Mouse (Mus musculus) liver, embryonic 14.5 days (tissue): ENCODE data around the gene Cox17. TPM values are rescaled to one million over a fixed set of nuclear protein-coding genes. Genes with fewer than 3 reads are reported as not detected.

Experiments
- ATAC-seq: fragments of 200-750 bp; cut with Nextera tagmentation; 2 replicates; pipeline ENCODE4 v1.8.0; 2017; ENCODE audit warnings: moderate number of reproducible peaks, mild to moderate bottlenecking, moderate library complexity; ENCODE audit not compliant: insufficient read depth
- DNase-seq, 3 experiments: peaks; one replicate each; pipeline ENCODE4 v3.0.0-alpha.2; 2012 to 2013; ENCODE audit warnings: low read depth in 3 of 3, low spot score in 3 of 3
- H3K27ac ChIP-seq: fragments of 300-500 bp; sonication (generic); 2 replicates; pipeline ENCODE4 v1.5.1; 2014; ENCODE audit warnings: moderate library complexity, mild to moderate bottlenecking, control low read depth, inconsistent platforms
- H3K27me3 ChIP-seq: fragments of 300-500 bp; sonication (generic); 2 replicates; pipeline ENCODE4 v1.6.1; 2014; ENCODE audit warnings: mild to moderate bottlenecking, low read length, moderate library complexity; ENCODE audit not compliant: control insufficient read depth, insufficient read depth
- H3K36me3 ChIP-seq: fragments of 300-500 bp; sonication (generic); replicated peaks from 2 replicates; pipeline ENCODE4 v1.6.1; 2014; ENCODE audit warnings: low read depth; ENCODE audit not compliant: control insufficient read depth, insufficient read depth
- H3K4me1 ChIP-seq, 2 experiments: fragments of 200-500 bp in 1 of 2; fragments of 300-500 bp in 1 of 2; sonication (generic) in 1 of 2; replicated peaks; 2 replicates each; pipeline ENCODE4 v1.6.1; 2012 to 2014; ENCODE audit warnings: antibody characterized with exemption in 1 of 2, inconsistent platforms in 1 of 2, low read length in 1 of 2; ENCODE audit not compliant: control insufficient read depth in 2 of 2, insufficient read depth in 2 of 2
- H3K4me2 ChIP-seq: fragments of 300-500 bp; sonication (generic); 2 replicates; pipeline ENCODE4 v1.6.1; 2014; ENCODE audit warnings: low read depth, mild to moderate bottlenecking, control low read depth, moderate library complexity
- H3K4me3 ChIP-seq, 2 experiments: fragments of 200-500 bp in 1 of 2; fragments of 300-500 bp in 1 of 2; sonication (generic) in 1 of 2; 2 replicates each; pipeline ENCODE4 v1.5.1; 2012 to 2014; ENCODE audit warnings: low read depth in 2 of 2, low read length in 2 of 2, mild to moderate bottlenecking in 2 of 2, control low read depth in 1 of 2, inconsistent platforms in 1 of 2, moderate library complexity in 1 of 2; ENCODE audit not compliant: insufficient read depth in 1 of 2
- H3K9ac ChIP-seq: fragments of 300-500 bp; sonication (generic); replicated peaks from 2 replicates; pipeline ENCODE4 v1.6.1; 2014; ENCODE audit warnings: mild to moderate bottlenecking, control low read depth, moderate library complexity
- H3K9me3 ChIP-seq: fragments of 300-500 bp; sonication (generic); 2 replicates; pipeline ENCODE4 v1.6.1; 2016; ENCODE audit warnings: low read length, mixed read lengths; ENCODE audit not compliant: control insufficient read depth
- CTCF ChIP-seq: IDR thresholded peaks from 2 replicates; pipeline ENCODE4 v1.5.1; 2016; ENCODE audit warnings: antibody characterized with exemption, low read depth, control low read depth
- EP300 ChIP-seq: IDR thresholded peaks from 2 replicates; pipeline ENCODE4 v1.6.1; 2016; ENCODE audit warnings: antibody characterized with exemption, low read depth
- WGBS: fragments of 180-500 bp; shearing (Covaris S2); extraction: QIAGEN DNeasy Blood & Tissue Kit; methylation state at CpG from one replicate; pipeline ENCODE4 v1.1.7; 2014; ENCODE audit not compliant: insufficient replicate concordance; 5-methylcytosine and 5-hydroxymethylcytosine counted together
- polyA plus RNA-seq, 2 experiments: library from polyadenylated mRNA; depleted of rRNA in 1 of 2; stranded (reverse) in 1 of 2; unstranded in 1 of 2; fragments of >200 nt; fragmentation: Nextera tagmentation in 1 of 2; extraction: Ambion mirVana in 1 of 2; gene quantifications; 2 replicates each; pipeline versions ENCODE4 v1.2.1 to v1.2.3; 2012 to 2014

Gene Cox17
- polyA plus RNA-seq, 2 experiments, result 227 to 351 TPM

DNA sequence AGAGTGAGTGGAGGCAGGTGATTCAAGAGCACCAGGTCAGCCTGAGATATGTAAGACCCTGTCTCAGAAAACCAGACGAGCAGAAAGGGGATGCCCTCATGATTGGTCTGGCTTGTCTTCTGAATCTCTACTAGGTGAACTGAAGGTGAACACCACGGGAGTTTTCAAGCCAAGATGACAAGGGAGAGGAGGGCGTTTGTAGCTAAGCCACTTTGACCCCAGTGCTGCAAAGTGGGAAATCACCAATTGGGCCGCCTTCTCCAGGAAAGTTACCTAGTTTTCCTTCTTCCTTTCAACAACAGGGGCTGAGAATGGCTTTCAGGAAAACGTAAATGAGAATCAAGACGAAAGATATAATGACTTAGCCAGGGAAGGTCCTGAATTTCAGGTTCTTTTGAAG, 42.0 kb downstream of the Cox17 start:
- peaks cover 29 to 39% of the 10 kb centered on the region in 2 experiments for H3K4me1 ChIP-seq
- no peak overlapping the region for H3K27ac ChIP-seq
- no peak overlapping the region for H3K4me3 ChIP-seq
- no peak overlapping the region for H3K4me2 ChIP-seq
- H3K9me3 ChIP-seq, result no peaks in the 10 kb centered on the region
- no peak for TF ChIP-seq CTCF
- no peak for TF ChIP-seq EP300
- H3K36me3 ChIP-seq, result no peaks in the 10 kb centered on the region
- H3K9ac ChIP-seq, result no peak overlapping the region
- H3K27me3 ChIP-seq, result no peaks in the 10 kb centered on the region
- DNase-seq, result no peak
- 72% methylated on average over 6 of the region's 6 CpGs for WGBS
- ATAC-seq, result no peak

DNA sequence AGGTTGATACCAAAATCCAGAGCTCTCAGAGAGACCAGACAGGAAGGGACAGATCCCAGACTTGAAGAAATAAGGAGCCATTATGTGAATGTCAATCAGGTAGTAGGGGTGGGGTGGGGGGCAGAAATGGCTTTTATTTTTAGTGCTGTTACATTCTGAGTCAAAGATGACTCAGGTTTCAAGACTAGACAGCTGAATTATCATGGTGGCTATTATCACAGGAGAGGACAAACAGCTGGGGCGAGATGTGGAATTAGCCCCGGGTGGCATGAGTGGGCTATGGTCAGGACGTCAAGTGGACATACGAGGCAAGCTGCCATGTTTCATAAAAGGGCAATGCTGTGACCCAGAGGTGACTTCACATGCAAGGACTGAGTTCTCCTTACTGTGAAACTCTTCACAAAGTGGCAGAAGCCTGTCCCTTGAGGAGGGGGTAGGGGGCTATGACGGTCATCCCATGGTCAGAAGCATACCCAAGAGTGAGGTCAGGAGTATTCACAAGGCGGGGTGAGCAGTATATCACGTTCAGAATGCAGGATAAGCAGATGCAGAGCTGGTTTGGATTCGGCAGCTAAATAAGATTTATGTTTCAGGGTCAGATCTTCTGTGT, 42.6 kb downstream of the Cox17 start:
- DNase-seq (no peak), ATAC-seq (no peak)
- no peak overlapping the region for H3K4me3 ChIP-seq
- 69% methylated on average over 8 of the region's 8 CpGs for WGBS
- no peaks in the 10 kb centered on the region for H3K27me3 ChIP-seq
- H3K4me1 ChIP-seq, result peaks cover 23 to 35% of the 10 kb centered on the region in 2 experiments
- no peak overlapping the region for H3K27ac ChIP-seq
- no peaks in the 10 kb centered on the region for H3K36me3 ChIP-seq
- H3K9me3 ChIP-seq, result no peaks in the 10 kb centered on the region
- TF ChIP-seq EP300, result no peak
- no peak overlapping the region for H3K4me2 ChIP-seq
- H3K9ac ChIP-seq, result no peak overlapping the region

DNA sequence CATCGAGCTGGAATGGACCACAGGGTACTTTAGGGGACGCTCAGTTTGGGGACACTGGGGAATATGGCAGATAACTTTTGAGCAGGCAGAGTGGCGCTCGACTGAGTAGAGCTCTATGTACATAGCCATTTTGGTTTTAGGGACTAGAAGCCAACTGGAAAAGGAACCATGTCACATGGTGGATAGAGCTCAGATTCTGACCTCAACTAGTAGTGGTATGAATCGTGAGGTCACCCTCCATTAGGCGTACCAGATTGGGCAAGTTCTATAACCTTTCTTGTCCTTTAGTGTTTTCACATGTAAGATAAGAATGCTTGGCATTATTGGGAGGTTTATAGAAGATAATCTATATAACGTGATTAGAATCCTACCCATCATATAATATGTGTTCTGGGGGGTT, 43.5 kb downstream of the Cox17 start:
- TF ChIP-seq EP300 (no peak), CTCF (no peak)
- Histone ChIP-seq H3K4me2 (no peak overlapping the region), H3K9me3 (no peaks in the 10 kb centered on the region), H3K36me3 (no peaks in the 10 kb centered on the region), H3K4me1 (peaks cover 14 to 29% of the 10 kb centered on the region in 2 experiments), H3K27me3 (no peaks in the 10 kb centered on the region), H3K27ac (no peak overlapping the region), H3K4me3 (no peak overlapping the region), H3K9ac (no peak overlapping the region)
- ATAC-seq (no peak), DNase-seq (no peak)
- WGBS, result 72% methylated on average over 7 of the region's 7 CpGs

DNA sequence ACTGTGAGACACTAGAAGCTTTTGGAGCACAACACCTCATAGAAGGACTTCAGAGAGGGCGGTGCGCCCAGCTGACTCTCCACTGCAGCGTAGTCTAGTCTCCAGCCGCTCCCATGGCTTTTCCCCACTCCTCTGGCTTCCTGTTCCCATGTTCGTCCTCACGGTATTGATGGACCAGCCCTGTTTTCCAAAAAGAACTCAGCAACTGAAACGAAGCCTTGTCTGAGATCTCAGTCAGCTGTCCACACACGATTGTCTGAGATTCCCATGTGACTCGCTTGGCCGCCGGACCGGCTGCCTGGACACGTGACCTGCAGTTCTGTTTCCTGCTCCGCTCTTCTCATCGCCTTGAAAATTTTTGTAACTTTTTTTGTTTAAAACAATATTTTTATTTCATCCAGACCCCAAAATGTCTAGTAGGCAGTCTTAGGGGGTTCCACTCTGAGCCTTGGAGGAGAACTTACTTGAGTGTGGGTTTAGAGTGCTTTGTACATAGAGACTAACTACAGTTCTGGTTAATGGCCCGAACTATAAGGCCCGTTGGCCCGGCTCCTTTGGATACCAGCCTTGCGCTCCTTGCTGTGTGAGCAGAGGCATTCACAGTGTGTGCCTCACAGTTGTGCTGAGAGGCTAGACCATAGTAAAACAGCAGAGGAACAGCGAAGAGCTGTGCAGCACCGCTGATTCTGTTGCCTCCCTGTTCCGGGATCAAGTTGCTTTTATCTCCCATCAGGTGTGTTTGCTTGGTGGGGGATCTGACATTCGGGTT, 45.5 kb downstream of the Cox17 start:
- Histone ChIP-seq H3K4me1 (peaks cover 4 to 20% of the 10 kb centered on the region in 2 experiments), H3K27me3 (no peaks in the 10 kb centered on the region), H3K36me3 (no peaks in the 10 kb centered on the region), H3K4me2 (no peak overlapping the region), H3K27ac (no peak overlapping the region), H3K4me3 (no peak overlapping the region), H3K9me3 (no peaks in the 10 kb centered on the region), H3K9ac (no peak overlapping the region)
- DNase-seq (no peak), ATAC-seq (no peak)
- 78% methylated on average over 23 of the region's 23 CpGs for WGBS
- TF ChIP-seq EP300 (no peak), CTCF (no peak)

DNA sequence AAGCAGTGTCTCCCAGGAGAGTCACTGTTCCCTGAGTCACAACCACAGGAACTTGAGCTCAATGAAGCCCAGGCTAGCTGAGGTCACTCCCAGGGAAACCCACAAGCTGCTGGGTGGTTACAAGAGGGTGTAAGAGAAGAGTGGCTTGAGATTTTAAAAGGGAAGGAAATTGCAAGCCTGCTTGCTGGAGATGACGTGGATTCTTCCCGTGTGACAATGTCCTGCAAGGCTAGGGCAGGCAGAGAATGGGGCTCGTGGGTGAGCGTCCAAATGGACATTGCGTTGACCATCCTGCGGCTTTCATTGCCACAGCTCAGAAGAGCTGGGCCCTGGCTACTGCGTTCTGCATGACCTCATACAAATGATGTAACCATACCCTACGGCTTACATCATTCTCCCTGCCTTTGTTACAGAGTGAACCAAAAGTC, 47.4 kb downstream of the Cox17 start:
- Histone ChIP-seq H3K4me3 (no peak overlapping the region), H3K9ac (no peak overlapping the region), H3K27ac (no peak overlapping the region), H3K4me1 (peaks cover 0 to 20% of the 10 kb centered on the region in 2 experiments; a peak in 2 of 4 replicates), H3K9me3 (no peaks in the 10 kb centered on the region), H3K27me3 (no peaks in the 10 kb centered on the region), H3K4me2 (no peak overlapping the region), H3K36me3 (no peaks in the 10 kb centered on the region)
- TF ChIP-seq CTCF, result no peak
- no peak for TF ChIP-seq EP300
- WGBS, result 53% methylated on average over 8 of the region's 8 CpGs
- no peak for ATAC-seq
- DNase-seq, result no peak
